Mouse (Mus musculus): ENCODE results near the gene P2ry13.

Gene P2ry13

DNA sequence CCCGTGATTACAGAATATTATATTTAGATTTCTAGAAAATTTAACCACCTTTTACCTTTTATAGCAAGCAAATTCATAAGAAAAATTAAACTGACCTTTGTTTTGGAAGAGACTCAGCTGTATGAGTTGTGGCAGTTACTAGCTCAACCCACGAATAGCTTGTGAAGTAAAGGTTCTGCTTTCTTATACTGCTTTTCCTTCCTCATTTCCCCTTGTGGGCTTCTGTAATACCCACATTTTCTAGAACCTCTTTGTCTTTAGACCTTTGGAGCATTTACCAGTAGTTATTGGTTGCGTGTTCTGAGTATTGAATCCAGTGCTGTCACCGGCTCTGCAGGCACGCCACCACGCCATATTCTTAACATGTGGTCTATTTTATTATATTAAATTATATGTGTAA is at the start of gene P2ry13:
Gene P2ry13, minus strand, starts transcription at position 156 of the 400 bp plus-strand sequence.
- CTCF ChIA-PET, result interaction anchor here in 1 of 4 experiments (0.8 to 1.3 kb wide), 2 partner anchors 89 to 90 kb away, joined by 3 read pairs; no protein-coding TSS in a partner anchor

GRCm38 (mm10) chr3:59257740-59258664 is 47.3 kb upstream of the P2ry13 start:
- CTCF ChIA-PET, result no interaction called here
- POLR2A ChIA-PET, result no interaction called here

More for the DNA sequence above, at the start of gene P2ry13:
- POLR2A ChIA-PET, result interaction anchor here in 1 of 4 experiments (0.6 kb wide), 1 partner anchor 20 kb away, joined by 4 read pairs; no protein-coding TSS in a partner anchor

DNA sequence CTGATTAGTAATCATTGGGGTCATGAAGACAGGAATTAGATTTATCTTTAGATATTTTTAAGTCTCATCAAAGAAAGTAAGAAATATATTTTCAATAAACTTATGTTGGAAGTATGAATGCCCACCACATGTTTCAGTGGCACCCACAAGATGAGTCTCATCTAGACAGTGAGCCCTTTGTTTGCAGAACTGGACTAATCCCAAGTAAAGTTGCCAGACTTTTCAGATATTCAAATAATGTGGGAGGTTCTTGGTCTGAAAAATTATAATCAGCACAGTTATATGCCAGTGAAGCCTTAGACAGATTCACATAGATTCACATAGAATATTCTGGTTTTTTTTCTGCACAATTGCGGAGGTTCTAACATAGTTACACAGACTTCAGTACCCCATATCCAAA is 39.8 kb upstream of the P2ry13 start:
- CTCF ChIA-PET, result interaction anchor here in 1 of 4 experiments (0.6 kb wide), 1 partner anchor 1730 kb away, joined by 3 read pairs; no protein-coding TSS in a partner anchor
- POLR2A ChIA-PET, result no interaction called here

DNA sequence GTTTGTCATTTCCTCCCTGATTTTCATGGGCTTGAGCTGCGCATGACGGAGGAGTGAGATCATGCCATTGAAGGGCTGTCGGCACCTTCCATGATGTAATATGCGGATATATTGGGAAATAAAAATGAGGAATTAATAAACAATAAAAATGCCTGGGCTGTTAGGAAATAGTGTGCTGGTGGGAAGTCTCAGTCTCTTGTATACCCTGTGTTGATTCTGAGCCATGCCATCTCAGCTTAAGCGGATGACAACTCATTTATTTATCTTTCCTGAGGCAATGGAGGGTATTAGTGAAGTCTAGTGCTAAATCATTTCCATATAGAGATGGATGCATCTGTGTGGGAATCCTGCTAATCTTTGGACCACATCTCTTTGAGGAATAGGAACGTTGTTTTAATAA is 37.3 kb upstream of the P2ry13 start:
- CTCF ChIA-PET, result no interaction called here
- POLR2A ChIA-PET, result no interaction called here

GRCm38 (mm10) chr3:59243384-59243783 is 32.7 kb upstream of the P2ry13 start:
- ChIA-PET POLR2A (interaction anchor here in 1 of 4 experiments (1.0 kb wide), 1 partner anchor 107 kb away, joined by 3 read pairs; no protein-coding TSS in a partner anchor), CTCF (no interaction called here)

GRCm38 (mm10) chr3:59234878-59235277 is 24.2 kb upstream of the P2ry13 start:
- ChIA-PET CTCF (no interaction called here), POLR2A (interaction anchor here in 2 of 4 experiments (0.6 kb wide), 2 partner anchors 13 to 168 kb away, joined by 3 to 7 read pairs; no protein-coding TSS in a partner anchor)

- CTCF ChIA-PET, result interaction anchor here in 1 of 4 experiments (0.6 kb wide), 1 partner anchor 68 kb away, joined by 4 read pairs; no protein-coding TSS in a partner anchor
- POLR2A ChIA-PET, result interaction anchor here in 1 of 4 experiments (0.6 kb wide), 1 partner anchor 20 kb away, joined by 4 read pairs; the partner anchor contains the start of gene P2ry13
Observed at GRCm38 (mm10) chr3:59230912-59231311, 20.2 kb upstream of the P2ry13 start.

- POLR2A ChIA-PET, result no interaction called here
- CTCF ChIA-PET, result no interaction called here
Observed at GRCm38 (mm10) chr3:59228730-59229551, 18.3 kb upstream of the P2ry13 start.

DNA sequence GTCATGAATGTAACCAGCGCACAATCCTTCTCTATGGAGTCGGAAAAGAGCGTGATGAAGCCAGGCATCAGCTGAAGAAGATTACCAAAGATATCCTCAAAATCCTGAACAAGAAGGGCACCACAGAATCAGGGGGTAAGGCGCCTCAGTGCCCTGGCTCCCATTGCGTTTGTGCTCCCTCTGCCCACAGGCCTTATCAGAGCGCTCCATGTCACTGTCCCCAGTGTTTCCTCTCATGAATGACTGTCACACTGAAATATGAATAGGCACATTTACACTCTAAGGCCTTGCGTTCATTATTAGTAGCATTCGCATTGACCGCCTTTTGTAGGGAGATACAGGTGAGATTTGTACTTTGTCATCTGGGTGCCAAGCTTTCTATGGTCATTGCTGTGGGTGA is 17.0 kb upstream of the P2ry13 start:
- POLR2A ChIA-PET, result no interaction called here
- CTCF ChIA-PET, result no interaction called here

DNA sequence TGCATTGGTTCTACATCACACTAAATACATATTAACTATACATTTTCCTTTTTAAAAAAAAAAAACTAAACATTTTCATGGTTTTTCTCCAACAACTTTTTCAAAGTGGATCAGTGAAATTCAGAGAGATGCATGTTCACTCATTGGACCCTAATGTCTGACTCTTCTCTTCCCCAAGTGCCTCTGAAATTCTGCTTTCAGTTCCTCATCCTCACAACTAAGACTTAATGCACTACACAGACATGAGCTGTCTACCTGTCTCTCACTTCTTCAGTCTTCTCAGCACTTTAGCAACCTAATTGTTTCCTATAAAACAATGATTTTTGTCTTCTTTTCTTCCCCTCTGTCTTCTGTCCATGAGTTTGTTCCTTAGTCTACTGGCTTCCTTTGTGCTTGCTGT is 14.7 kb upstream of the P2ry13 start:
- POLR2A ChIA-PET, result no interaction called here
- CTCF ChIA-PET, result no interaction called here

- CTCF ChIA-PET, result no interaction called here
- POLR2A ChIA-PET, result interaction anchor here in 1 of 4 experiments (0.6 kb wide), 1 partner anchor 1924 kb away, joined by 6 read pairs; no protein-coding TSS in a partner anchor
Observed at GRCm38 (mm10) chr3:59222303-59222702, 11.6 kb upstream of the P2ry13 start.

DNA sequence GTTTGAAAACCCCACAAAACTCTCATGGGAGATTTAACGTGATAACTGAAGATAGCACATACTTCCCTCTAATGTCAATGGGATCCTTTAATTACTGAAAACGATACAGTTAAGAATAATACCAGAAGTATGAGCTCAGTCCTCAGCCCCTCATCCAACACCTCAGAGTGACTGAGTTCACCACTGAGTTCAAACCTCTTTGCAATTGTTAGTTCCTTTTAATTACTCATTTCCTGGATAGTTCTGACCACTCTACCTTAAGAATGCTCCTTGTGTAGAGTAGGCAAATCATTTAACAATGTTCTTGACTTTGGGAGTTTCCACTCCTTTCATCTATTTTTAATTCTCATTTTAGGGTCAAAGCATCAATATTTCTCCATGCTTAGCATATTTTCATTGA is 8.6 kb upstream of the P2ry13 start:
- POLR2A ChIA-PET, result no interaction called here
- CTCF ChIA-PET, result no interaction called here

GRCm38 (mm10) chr3:59217211-59217610 is 6.5 kb upstream of the P2ry13 start:
- ChIA-PET POLR2A (no interaction called here), CTCF (no interaction called here)

GRCm38 (mm10) chr3:59212404-59212803 is 1.7 kb upstream of the P2ry13 start:
- POLR2A ChIA-PET, result interaction anchor here in 1 of 4 experiments (0.7 kb wide), 1 partner anchor 1293 kb away, joined by 3 read pairs; no protein-coding TSS in a partner anchor

DNA sequence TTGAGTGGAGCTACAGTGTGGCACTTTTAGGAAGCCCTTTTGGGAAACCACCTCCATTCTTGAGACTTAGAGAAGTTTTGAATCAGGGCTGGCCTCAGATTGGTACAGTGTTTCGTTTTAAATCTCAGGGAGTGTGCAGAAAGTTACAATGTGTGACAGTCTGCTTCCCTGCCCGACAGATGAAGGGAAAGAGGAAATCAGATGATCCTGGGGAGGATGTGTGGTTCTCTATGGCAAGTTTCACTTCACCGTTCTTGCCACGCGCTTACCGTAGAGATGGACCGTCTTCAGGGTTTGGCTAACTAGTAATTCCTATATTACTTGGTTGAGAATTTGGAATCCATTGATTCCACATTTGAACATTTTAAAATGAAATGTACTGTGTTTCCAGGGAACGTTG is 1.1 kb upstream of the P2ry13 start:
- ChIA-PET POLR2A (interaction anchor here in 1 of 4 experiments (0.8 kb wide), 1 partner anchor 228 kb away, joined by 3 read pairs; no protein-coding TSS in a partner anchor), CTCF (interaction anchor here in 2 of 4 experiments (0.7 to 1.6 kb wide), 2 partner anchors 91 to 92 kb away, joined by 3 to 5 read pairs; no protein-coding TSS in a partner anchor)

More at GRCm38 (mm10) chr3:59212404-59212803, 1.7 kb upstream of the P2ry13 start:
- CTCF ChIA-PET, result interaction anchor here in 1 of 4 experiments (1.6 kb wide), 1 partner anchor 92 kb away, joined by 5 read pairs; no protein-coding TSS in a partner anchor

GRCm38 (mm10) chr3:59210089-59210488 is 593 bp downstream of the P2ry13 start:
- ChIA-PET POLR2A (interaction anchor here in 1 of 4 experiments (0.6 kb wide), 1 partner anchor 20 kb away, joined by 4 read pairs; no protein-coding TSS in a partner anchor), CTCF (interaction anchor here in 2 of 4 experiments (0.8 to 1.3 kb wide), 3 partner anchors 88 to 90 kb away, joined by 3 read pairs; no protein-coding TSS in a partner anchor)

- CTCF ChIA-PET, result interaction anchor here in 1 of 4 experiments (1.3 kb wide), 1 partner anchor 87 kb away, joined by 3 read pairs; no protein-coding TSS in a partner anchor
- POLR2A ChIA-PET, result no interaction called here
Observed at GRCm38 (mm10) chr3:59208650-59209548, 1.8 kb downstream of the P2ry13 start.

GRCm38 (mm10) chr3:59205941-59206340 is 4.7 kb downstream of the P2ry13 start:
- POLR2A ChIA-PET, result no interaction called here
- CTCF ChIA-PET, result no interaction called here
